Mouse (Mus musculus) cerebellum, postnatal 36 days (tissue): ENCODE measurements around the gene Vmn1r189.
A peak's percentile ranks its signal among the peaks of the same experiment; 100 is the strongest.
"Not testable (repeated sequence)": the region's sequence is repeated elsewhere in the genome, so short reads cannot be mapped to it uniquely, and the experiment has no call there.

Experiments used
- DNase-seq, 2 experiments: peaks; one replicate each; pipeline ENCODE4 v3.0.0; 2021 to 2022; ENCODE audit warnings: mixed read lengths in 2 of 2

Gene Vmn1r189

DNA sequence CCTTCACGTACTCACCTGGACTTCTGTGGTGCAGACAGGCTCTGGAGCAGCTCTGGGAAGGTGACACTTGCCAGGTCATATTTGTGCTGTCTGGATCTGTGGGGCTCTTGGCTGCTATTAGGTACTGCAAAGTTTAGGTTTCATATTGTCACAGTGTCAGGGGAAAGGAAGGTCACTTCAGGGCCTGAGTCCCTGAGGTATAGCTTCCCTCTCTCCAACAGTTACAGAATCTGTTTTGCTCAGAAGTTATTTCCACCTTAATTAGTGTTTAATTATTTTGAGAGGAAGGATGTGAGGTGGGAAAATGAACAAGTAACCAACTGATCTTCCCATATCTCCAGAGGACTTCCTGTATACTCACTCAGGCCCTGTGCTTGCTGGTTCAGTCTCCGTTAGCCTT, at the start of gene Vmn1r189:
TSS of gene Vmn1r189 (minus strand) at position 101 of the 400 bp plus-strand sequence.
- DNase-seq, result not testable (repeated sequence)

DNA sequence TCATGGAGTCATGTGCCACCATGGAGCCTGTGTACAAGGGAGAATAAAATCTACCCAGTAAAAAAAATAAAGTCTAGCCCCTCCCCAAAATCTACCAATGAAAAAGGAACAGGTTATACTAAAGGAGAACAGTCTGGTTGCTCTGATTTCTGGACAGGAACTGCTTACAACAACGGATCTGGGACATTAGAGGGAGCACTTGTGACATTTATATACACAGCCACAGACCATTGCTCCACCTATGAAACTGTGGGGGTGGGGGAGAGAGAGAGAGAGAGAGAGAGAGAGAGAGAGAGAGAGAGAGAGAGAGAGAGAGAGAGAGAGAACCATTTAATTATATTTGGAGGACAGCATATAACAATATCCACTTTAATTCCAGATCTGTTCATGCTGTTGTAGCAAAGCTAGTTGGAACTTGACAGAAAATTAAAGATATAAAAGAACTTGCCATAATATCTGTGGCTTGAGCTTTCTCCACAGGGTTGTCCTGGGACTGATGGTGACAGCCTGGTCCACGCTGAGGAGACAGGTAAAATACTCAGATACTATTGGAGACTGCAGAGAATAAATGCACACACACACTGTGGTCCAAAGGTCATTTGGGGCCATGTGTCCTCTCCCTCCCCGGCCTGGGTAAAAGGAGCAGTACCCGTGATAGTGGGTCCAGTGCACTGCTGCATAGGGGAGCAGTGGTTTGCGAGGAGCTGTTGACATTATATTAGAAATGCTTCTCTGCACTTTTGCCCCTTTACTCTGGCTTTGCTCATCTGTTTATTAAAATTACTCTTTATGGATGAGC, 31.1 kb upstream of the Vmn1r189 start:
- DNase-seq, result not testable (repeated sequence)

DNA sequence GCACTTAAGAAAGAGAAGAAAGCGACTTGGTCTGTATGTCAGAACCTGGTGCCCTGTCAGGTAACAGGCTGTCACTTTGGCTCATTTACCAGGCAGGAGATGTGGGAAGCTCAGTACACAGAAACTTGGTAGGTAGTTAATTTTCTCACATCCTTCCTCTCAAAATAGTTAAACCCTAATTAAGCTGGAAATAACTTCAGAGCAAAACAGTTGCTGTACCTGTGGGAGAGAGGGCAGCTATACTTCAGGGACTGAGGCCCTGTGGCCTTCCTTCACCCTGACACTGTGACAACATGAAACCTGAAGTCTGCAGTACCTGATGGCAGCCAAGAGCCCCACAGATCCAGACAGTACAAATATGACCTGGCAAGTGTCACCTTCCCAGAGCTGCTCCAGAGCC, 21.5 kb downstream of the Vmn1r189 start, which contains the start of gene Vmn1r188:
TSS of gene Vmn1r188 (plus strand) at position 301 of the 400 bp plus-strand sequence.
- DNase-seq, result not testable (repeated sequence)

DNA sequence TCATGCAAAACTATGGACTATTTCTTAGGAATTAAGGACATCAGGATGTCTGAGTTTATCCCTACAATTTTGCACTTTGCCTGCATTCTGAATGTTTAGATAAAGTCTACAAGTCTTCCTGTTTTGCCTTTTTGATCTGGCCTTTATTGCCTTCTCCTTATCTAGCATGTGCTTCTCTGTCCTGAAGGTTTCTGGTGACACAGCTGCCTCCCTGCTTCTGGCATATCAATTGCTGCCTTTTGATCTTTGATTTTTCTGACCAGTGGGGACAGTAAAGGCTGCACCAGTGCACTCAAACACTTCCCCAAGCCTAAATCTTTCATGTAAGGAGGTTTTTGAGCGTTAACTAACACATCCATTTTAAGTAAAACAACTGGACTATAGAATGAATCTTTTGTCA, 42.2 kb downstream of the Vmn1r189 start:
- no peak for DNase-seq

DNA sequence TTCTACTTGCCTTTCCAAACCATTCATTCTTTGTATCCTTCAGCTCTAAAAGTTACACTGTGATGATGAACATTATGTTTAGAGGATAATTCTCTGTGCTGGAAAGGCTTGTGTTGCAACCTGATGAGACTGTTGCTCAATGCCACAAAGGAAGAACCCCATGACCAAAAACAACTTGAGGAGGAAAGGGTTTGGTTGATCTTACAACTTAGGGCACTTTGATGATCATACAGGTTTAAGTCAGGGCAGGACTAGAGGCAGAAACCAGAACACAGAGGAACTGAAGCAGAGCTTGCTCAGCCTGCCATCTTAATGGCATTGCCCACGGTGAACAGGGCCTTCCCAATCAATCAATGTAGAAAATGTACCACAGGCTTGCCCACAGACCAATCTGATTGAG, 44.2 kb downstream of the Vmn1r189 start:
- no peak for DNase-seq

DNA sequence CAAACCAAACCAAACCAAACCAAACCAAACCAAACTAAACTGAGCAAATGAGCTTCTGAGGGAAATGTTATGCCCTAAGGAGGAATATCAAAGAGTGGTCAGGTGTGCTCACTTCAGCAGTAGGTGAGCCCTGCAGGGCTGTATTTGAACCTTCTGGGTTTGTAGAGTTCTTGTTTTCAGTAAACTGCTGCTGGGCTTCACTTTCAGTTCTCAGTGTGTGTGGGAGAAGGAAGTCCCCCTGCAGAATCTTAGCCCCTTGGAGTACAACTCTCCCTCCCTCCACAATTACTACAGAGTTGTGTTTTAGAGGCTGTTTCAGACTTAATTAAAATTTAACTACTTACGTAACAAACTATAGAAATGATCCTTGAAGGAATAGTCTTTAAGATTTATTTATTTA, 51.9 kb downstream of the Vmn1r189 start:
- no peak for DNase-seq

DNA sequence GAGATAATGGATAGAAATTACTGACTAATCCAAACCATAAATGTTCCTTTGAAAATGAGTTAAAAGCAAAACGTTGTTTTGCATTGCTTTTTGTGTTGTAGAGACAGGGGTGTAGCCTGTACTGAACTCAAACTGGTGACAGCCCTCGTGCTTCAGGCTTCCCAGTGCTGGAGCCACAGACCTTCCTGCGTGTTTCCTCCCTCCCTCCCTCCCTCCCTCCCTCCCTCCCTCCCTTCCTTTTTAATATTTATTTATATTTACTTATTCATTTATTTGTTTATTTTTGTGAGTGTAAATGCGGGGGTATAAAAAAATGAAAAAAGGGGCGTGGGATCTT, 54.1 kb downstream of the Vmn1r189 start:
- DNase-seq, result no peak

DNA sequence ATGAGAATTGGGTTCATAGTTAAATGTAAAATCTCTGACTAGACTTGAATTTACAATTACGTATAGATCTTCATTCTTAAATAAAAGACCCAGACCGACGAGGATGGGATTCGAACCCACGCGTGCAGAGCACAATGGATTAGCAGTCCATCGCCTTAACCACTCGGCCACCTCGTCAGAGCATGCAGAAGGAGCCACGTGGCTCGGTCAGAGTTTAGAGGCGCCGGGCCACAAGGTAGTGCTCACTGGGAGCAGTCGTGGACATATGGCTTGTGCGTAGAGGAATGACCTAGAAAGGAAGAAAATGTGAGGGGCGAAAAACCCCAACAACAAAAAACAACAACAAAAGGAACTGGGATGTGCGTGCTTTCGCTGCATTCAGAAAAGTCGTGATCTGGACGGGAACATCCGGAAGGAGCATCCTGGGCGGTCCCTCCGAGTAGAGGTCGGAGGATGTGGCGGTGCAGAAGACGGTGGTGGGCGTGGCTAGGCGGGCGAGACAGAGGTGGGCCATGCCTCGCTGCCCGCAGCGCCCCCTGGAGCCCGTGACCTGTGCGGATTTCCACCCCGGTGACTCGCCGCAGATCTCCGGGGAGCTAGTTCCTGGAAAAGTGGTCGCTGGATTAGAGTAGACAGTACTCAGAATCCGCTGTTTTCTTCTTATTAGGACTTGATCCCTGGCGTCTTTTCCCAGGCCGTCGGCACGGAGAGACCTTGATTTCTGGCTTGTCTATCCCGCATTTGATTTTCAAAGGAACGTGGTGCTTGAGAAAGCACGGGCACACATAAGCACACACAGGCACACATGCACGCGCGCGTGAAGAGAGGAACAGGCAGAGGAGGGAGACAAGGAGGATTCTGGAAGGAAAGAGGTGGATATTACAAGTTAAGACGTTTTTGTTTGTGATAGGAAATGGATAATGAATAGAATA, 54.8 kb downstream of the Vmn1r189 start:
- peak; percentile 67 to 71 for DNase-seq
